Mouse (Mus musculus) embryo, embryonic 11 days (tissue): ENCODE results near the gene Glis3.

Source experiments
- DNase-seq: peaks from one replicate; pipeline ENCODE4 v3.0.0-alpha.2; 2015

The Glis3 gene

GRCm38 (mm10) chr19:28580499-28580898 is 99.4 kb downstream of the Glis3 start:
- no peak for DNase-seq

DNA sequence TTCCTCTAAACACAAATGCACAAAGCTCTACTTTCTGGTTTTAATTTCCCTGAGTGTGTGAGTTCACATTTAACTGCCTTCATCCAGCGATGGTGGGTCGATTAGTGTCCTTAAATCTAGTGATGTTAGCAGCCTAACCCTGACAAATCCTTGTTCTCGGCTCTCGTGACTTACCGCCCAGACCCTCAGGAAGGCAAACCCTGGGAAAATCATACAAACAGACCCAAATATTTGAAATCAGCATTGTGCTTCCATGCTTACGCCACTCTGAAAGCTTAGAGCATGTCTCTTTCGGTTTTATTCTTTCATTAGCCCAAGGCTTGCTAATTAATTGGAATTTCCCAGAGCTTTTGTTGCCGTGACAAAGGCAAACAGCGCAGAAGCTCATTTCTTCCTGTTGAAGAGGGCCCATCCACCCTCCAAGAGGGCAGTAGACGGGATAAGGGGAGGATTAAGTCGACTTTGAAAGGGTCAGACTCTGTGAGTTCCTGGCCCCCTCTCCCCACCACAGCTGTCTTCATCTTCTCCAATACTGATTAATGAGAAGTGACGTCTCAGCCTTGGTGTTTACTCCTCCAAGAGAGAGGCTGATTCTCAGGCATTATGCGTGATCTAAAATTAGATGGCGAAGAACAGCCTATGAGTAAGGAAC is 100.0 kb downstream of the Glis3 start:
- DNase-seq: peak; percentile 52

DNA sequence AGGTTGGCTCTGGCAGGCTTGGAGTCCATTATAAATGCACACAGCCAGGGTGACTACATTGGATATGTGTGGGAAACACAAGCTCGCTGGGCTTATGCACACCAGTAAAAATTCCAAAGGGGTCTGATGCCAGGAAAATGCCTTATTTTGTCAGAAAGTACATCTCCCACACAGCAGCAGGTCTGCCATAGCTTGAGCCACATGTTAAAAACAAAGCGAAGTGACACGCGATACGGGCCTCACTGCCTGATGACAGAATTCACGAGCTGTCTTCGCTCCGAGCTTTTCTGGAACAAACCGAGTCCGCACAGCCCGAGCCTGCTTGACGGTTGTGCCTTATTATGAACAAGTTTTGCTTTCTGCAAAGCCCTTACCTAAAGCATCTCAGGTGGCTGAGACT is 102.9 kb downstream of the Glis3 start:
- DNase-seq: no peak

DNA sequence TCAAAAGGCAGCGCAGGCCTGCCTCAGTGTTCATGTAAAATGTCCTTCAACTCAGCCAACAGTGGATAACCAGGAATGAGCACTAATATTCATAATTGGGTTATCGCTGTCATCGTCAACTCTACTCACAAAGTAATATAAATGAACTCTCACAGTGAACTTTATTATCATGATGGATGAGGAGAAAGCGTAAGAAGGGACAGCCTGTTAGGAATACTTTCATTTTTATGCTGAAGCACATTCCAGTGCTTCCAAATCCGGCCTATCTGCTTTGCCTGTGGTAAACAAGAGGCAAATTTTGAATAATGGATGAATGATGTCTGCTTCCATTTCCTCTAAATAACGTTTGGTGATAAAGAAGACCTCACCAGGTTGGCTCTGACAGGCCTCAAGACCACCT is 103.3 kb downstream of the Glis3 start:
- DNase-seq: no peak

GRCm38 (mm10) chr19:28573641-28574040 is 106.2 kb downstream of the Glis3 start:
- no peak for DNase-seq

DNA sequence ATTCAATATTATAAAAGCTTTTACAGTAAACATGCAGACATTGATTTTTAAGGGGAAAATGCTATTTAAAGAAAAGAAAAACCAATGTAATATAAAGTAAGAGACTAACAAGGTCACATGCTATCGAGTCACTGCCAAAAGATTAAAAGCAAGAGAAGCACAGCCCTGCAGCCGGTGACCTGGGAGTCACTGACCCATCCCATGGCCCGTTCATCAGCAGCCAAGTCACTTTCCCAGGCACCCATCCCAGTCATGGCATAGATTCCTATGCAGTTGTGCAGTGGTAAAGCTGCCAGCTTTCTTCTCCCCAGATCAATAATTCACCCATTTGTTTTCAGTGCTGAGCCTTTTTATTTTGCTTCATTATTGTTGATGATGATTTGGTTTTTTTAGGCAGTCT is 110.0 kb downstream of the Glis3 start:
- DNase-seq: no peak

- DNase-seq: no peak
Observed at GRCm38 (mm10) chr19:28567100-28567499, 112.8 kb downstream of the Glis3 start.

DNA sequence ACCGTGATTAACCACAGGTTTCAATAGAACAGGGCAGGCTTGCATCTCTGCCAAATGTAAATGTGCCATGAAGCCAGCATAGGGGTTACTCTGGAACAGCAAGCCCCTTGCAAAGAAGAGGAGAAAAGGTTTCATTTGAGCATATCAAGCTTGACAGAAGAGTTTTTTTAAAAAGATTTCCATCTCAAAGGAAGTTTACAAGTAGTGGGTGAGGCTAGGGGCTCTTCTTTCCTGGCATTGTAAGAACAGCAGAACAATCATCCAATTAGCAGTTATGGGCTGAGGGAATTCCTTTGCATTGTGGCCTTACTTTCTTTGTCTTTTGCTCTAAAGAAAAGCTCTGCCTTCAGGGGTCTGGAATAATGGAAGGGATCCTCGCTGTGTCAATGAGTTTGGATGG is 113.3 kb downstream of the Glis3 start:
- DNase-seq: no peak

DNA sequence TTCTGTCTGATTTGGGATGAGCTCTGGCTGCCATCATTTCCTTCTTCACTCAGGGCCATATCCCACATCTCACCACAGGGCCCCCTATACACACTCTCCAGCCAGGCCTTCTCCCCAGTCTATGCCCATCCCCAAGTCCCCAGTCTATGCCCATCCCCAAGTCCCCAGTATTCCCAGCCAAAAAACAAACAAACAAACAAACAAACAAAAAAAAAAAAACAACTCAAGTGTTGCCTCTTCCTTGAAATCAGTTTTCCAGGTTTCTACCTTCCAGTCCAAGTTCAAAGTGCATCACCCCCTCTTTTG is 118.2 kb downstream of the Glis3 start:
- no peak for DNase-seq

GRCm38 (mm10) chr19:28560801-28561696 is 118.8 kb downstream of the Glis3 start:
- peak; percentile 63 for DNase-seq

GRCm38 (mm10) chr19:28559836-28560235 is 120.0 kb downstream of the Glis3 start:
- DNase-seq: peak; percentile 14

GRCm38 (mm10) chr19:28559400-28559799 is 120.5 kb downstream of the Glis3 start:
- no peak for DNase-seq

GRCm38 (mm10) chr19:28558661-28559060 is 121.2 kb downstream of the Glis3 start:
- DNase-seq: no peak

DNA sequence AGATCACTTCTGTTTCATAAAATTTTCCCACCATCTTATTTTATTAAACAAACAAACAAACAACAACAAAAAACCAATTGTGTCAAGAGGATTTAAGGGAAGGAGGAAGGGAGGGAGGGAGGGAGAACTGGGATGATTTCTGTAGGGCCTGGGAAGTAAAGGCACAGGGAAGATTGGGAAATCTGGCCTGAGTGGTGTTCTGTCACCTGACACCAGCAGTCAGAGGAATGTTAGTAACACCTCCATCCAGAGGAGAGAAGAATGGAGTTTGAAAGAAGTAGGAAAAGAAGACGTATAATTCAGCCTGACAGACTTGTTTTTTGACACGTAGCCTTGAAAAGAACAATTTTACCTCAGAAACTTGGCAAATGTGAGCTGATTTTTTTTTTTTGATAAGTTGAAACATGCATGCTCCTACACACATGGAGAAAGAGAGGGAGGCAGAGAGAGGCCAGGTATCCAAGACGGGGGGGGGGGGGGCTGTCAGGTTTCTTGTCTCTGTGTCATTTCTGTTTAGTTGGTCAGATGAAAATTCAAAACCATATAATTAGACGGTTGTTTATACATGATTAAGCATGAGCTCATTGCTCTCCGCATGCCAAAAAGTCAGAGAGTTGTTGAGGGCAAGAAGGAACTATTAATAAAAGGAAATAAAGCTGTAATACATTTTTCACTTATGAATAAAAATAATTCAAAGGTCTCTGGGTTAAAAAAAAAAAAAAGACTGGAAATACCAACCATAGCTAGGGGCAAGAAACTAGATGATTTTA is 122.1 kb downstream of the Glis3 start:
- peak; percentile 10 for DNase-seq

DNA sequence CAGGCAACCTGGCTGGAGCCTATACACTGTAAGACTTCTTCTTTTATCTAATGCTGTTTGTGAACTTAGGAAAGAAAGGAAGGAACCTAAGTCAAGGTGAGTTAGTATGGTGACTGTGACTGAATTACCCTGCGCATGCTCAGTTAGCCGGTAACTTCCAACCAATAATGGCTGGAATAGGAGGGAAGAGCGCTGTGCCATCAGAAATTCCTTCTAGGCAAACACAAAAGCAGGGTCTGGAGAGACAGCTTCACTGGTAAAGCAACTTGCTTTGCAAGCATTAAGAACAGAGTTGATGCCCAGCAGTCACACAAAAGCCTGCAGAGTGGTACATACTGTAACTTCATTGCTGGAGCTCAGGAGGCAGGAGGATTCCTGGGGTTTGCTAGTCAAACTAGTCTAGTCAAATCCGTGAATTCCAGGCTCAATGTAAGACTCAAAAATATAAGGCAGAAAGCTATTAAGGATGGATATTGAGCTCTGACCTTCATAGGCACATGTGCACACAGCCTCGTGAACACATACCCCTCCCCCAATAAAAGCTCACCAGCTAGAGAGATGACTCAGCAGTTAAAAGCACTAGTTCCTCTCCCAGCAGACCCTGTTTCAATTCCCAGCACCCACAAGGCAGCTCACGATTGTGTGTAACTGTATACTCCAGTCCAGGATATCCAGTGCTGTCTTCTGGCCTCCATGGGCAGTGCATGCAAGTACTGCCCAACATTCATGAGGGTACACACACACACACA is 124.5 kb downstream of the Glis3 start:
- DNase-seq: no peak

- no peak for DNase-seq
Observed at GRCm38 (mm10) chr19:28550611-28551010, 129.3 kb downstream of the Glis3 start.

DNA sequence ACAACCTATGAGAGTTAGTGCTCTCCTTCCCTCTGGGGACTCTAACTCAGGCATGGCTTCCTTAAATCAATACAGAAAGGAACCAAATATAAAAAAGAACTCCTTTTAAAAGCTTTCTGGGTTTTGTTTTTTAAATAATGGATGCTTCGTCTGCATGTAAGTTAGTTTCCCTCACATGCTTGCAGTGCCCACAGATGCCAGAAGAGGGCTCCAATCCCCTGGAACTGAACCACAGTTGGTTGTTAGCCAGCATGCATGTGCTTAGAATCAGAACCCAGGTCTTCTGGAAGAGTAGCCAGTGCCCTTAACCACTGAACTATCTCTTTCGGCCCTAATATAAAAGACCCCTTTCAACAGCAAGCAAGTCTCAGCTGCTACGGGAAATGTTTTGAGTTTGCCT is 132.9 kb downstream of the Glis3 start:
- no peak for DNase-seq

DNA sequence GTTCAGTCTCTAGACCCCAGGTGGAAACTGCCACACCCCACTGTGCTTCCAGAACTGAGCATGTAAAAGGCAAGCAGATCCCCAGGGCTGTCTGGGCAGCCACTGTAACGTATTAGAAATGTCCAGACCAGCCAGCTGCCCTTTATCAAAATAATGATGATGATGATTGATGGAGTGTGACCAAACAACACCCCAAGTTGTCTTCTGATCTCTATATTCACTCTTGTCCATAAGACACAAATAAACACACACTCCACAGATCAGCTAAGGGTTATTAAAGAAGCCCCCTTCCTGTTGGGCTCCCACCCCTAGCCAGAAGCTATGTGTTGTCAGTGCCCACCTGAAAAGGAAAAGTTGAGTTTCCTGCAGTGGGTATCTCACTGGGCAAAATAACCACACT is 134.4 kb downstream of the Glis3 start:
- no peak for DNase-seq

DNA sequence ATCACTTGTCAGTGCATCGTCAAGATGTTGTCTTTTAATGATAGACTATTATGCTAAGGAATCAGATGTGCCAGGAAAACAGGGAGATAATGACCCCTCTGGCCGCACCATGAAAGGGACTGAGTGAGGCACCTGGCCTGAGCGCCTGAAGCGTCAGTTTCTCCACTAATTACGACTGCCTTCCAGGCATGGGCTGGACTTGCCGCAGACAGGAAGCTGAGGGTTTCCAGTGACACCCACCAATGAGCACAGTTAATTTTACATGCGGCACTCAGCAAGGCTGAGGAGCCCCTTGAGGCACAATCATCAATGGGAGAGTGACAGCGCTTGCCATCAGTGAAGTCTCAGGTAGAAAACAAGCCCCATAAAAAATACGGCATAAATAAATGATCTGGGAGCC is 141.1 kb downstream of the Glis3 start:
- DNase-seq: no peak

DNA sequence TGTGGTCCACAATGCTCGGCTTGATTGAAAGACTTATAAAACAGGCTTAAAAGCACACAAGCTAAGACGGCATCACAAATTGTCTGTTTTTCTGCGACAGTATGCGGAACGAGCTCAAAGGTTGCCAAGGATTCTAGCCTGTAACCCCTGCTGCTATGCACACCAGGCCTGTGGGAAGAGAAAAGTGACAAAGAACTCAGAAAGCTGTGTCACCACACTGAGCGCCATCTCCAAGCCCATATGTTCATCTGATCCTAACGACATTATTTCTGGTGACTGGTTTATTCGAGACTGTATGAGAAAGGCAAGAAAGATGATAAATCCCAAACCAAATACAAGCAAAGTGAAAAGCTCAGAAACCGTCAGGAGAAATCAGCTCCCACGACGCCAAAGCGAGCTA is 144.9 kb downstream of the Glis3 start:
- DNase-seq: no peak

DNA sequence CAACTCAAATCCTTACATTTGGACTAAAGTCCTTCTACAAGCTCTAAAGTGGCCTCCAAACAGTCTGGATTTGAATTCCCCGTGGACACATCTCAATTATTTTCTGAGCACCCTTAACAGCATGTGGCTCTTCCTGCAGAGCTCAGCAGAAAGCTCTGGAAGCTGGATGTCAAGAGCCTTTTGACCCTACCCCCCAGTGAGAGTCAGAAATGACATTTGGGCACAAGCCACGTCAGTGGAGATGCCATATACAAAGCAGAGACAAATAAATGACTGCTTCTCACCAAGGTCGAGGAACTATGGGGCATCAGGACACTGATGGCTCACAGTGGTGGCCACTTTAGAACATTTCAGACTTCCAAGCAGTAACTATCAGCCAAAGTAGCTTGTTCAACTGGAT is 146.3 kb downstream of the Glis3 start:
- no peak for DNase-seq

- DNase-seq: no peak
Observed at GRCm38 (mm10) chr19:28531750-28532149, 148.1 kb downstream of the Glis3 start.

- DNase-seq: peak; percentile 47
Observed at GRCm38 (mm10) chr19:28530846-28531245, 149.0 kb downstream of the Glis3 start.
